Mouse (Mus musculus): Measurements from ENCODE around the gene Cacnb4.

Gene Cacnb4

GRCm38 (mm10) chr2:52516534-52516933 is 160.1 kb downstream of the Cacnb4 start:
- no peak for DNase-seq

DNA sequence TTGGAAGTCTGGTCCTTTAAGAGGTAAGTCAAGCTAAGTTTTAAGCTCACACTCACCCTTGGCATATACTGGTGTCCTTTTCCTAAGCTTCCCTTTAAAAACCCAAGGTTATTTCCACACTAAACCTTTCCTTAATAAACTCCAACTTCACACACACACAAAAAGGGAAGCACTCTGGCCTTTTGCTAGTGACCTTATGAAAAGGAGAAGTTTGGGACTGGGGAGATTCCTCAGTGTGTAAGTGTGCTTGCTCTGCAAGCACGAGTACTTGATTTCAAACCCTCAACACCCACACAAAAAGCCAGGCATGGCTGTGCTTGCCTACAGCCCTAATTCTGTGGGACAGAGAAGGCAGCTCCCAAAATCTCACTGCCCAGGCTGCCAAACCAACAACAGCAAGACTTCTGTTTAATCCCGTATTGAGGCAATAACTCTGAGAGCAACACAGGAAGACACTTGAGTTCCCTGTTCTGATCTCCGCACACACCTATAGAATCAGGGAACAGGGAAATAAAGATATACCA is 163.7 kb downstream of the Cacnb4 start:
- DNase-seq: no peak

DNA sequence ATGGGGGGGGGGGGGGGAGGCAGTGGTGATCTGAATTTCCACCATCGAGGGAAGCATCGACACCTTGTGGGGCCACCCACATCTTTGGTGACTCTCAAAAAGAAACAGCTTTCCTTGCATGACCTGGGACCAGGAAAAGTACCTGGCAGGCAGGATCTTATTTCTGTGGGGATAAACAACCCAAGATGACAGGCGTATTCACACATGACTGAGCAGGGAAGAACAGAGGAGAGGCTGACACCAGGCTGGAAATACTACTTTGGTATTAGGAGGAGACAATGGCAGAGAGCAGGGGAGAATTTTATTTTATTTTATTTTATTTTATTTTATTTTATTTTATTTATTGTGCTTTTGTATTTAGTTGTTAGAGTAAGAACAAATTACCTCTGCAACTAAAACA is 164.4 kb downstream of the Cacnb4 start:
- DNase-seq: no peak

DNA sequence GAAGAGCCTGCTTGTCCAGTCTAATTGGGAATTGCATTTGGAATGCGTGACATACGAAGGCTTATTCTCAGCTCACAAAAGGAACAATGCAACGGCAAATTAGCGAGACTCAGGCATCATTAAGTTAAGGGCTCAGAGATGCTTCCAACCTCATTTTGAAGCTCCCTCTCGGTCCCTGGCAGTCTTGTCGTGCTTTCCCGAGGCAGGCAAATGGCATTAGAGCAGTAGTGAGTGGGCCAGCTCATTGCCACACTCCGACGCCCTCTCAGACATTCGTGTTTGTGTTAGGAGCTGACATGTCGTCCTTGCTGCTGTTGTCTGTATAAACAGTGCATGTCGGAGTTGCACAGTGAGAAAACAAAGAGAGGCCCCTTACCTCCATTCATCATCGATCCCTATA is 164.8 kb downstream of the Cacnb4 start:
- DNase-seq: no peak

GRCm38 (mm10) chr2:52509779-52510500 is 166.7 kb downstream of the Cacnb4 start:
- DNase-seq: no peak

- no peak for DNase-seq
Observed at GRCm38 (mm10) chr2:52505164-52505563, 171.5 kb downstream of the Cacnb4 start.

- DNase-seq: no peak
Observed at GRCm38 (mm10) chr2:52504762-52505161, 171.9 kb downstream of the Cacnb4 start.

DNA sequence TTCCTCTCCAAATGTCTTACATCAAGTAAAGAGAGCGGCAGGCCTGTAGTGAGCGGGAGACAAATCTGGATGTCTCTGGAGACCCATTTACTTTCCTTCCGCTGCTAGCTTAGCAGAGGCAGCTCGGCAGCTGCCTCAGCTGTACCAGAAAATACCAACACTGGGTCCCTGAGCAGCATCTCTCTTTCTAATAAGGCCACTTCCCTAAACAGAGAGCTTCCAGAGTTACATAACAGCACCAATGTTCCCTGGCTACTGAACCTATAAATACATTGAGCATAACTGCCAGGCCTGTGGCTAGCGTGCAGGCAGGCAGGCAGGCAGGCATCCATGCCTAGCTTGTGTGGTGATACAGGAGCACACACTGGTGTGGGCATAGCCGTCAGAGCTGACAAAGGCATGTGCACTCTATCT is 176.8 kb downstream of the Cacnb4 start:
- DNase-seq: peak; percentile 10 to 17

- DNase-seq: no peak
Observed at GRCm38 (mm10) chr2:52499101-52499537, 177.5 kb downstream of the Cacnb4 start.

DNA sequence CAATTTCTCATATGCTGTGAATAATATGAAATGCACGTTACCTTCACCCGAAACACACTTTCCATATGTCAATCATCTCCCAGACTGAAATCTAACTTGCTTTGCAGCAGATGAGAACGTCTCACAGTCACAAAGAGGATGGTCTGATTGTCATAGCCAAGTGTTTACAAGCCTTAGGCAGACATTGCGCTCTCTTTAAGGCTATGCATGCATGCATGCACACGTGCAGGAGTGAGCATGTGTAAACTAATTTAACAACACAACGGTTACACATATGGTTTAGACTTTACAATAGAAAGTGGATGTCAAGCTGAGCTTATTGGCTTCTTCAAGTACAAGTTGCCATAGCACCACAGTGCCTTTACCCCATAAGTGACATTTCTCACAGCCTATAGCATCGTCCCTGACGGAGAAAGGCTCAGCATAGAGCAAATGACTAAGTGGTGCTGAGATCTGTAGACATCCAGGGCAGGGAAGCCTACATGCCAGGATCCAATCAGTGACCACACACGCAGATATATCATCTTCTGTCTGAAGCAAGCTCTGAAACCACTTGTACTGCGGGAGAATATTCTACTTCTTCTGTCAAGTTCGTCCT is 181.4 kb downstream of the Cacnb4 start:
- DNase-seq: no peak

- peak in 1 of 2 experiments; percentile 18 for DNase-seq
Observed at GRCm38 (mm10) chr2:52494274-52494673, 182.4 kb downstream of the Cacnb4 start.

GRCm38 (mm10) chr2:52492867-52493266 is 183.8 kb downstream of the Cacnb4 start:
- DNase-seq: peak in 1 of 2 experiments; percentile 21

DNA sequence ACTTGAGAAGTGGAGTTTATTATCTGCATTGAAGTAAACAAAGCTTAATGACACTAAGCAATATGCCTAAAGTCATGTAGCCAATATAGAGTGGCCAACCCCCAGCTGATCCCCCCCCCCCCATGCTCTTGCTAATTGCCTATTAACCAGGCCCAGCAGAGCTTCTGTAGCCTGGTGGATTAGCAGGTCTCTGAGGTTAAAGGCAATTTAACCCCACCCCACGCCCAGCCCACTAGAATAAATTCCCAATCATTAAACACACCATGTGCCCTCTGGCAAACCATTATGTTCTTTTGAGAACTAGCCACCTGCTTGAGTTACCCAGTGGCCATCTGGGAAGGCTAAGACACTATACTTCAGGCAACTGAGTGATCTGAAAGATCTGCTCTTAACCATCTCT is 186.8 kb downstream of the Cacnb4 start:
- DNase-seq: no peak

DNA sequence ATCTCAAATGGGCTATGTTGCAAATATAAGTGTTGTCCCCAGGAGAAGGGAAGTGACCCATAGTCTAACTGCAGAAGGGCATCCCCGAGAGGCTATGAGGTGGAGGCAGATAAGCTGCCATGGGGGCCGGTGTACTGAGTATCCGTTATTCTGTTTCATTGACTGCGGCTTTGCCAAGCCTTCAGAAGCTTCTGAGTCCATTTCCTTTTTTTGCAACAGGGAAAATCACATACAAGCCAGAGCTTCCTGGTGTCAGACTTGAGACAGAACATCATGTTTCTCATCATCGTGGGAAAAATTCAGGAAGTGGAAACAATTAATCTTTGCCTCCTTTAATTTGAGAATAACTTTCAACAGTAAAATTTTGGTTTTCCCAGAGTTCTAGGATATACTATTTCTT is 193.1 kb downstream of the Cacnb4 start:
- no peak for DNase-seq

DNA sequence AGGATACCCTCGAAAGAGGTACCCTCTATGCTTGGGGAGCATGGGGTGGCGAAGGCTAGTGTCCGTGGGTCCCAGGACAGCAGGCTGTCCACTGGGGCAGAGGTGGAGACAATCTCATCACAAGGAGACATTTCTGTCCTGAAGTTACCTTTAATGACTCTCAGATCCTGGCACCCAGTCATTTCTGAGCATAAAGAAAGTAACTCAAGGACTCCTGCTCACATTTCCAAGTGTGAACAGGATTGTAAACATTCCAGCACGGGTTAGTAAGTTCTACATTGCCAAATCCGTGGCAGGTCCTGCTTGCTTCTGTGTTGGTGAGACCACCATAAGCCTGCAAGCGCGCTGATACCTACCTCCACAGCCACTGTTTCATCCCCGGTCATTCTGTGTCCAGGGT is 196.2 kb downstream of the Cacnb4 start:
- no peak for DNase-seq

- no peak for DNase-seq
Observed at GRCm38 (mm10) chr2:52478501-52478900, 198.1 kb downstream of the Cacnb4 start.

- DNase-seq: no peak
Observed at GRCm38 (mm10) chr2:52477550-52477907, 199.1 kb downstream of the Cacnb4 start.

- no peak for DNase-seq
Observed at GRCm38 (mm10) chr2:52476801-52477549, 199.7 kb downstream of the Cacnb4 start.

DNA sequence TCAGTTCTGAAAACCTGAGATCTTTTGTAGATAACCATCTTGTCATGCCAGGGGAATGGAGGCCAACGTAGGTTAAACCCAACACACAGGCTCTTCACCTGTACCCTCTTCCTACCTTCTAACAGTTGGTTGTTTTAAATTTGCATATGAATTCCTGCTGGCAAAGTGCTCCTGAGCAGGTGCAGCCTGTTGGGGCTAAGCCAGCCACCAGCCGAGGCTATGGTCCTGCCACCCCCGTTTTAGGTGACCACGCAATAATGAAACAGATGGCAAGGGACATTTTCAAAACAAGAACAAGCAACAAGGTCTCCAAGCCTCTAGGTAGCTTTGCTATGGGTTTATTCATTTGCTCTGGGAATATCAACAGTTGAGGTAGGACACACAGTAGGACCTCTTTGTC is 200.8 kb downstream of the Cacnb4 start:
- DNase-seq: no peak

- no peak for DNase-seq
Observed at GRCm38 (mm10) chr2:52474570-52474969, 202.1 kb downstream of the Cacnb4 start.

GRCm38 (mm10) chr2:52471545-52472291 is 204.9 kb downstream of the Cacnb4 start:
- no peak for DNase-seq

GRCm38 (mm10) chr2:52470044-52470560 is 206.5 kb downstream of the Cacnb4 start:
- DNase-seq: no peak

DNA sequence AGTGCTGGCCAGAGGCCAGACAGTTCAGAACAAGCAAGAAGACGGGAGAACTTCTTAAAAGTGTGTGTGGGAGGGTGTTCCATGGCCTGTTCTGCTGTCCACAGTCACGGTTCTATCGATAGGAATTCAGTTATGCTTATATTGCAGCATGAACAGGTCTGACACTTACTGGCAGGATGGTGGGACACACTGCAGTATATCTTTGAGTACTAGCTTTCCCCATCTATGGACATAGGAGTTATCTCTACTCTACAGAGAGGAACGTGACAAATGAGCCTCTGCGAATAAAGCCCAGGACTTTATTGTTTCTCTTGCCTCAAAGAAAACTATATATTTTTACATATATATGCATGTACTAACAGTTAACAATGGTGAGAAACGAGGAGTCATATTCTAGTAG is 209.0 kb downstream of the Cacnb4 start:
- DNase-seq: no peak
